Mouse (Mus musculus) megakaryocyte, embryonic 14.5 days (primary cell): ENCODE data around the gene Fam13a.

ENCODE experiments used
- FLI1 ChIP-seq: IDR thresholded peaks from 2 replicates; pipeline ENCODE4 v1.6.1; 2012; ENCODE audit warnings: low read length, inconsistent platforms, mixed read lengths
- GATA1 ChIP-seq: IDR thresholded peaks from 3 replicates; pipeline ENCODE4 v1.6.1; 2012; ENCODE audit warnings: mixed read lengths, low read length, inconsistent platforms, borderline replicate concordance

DNA sequence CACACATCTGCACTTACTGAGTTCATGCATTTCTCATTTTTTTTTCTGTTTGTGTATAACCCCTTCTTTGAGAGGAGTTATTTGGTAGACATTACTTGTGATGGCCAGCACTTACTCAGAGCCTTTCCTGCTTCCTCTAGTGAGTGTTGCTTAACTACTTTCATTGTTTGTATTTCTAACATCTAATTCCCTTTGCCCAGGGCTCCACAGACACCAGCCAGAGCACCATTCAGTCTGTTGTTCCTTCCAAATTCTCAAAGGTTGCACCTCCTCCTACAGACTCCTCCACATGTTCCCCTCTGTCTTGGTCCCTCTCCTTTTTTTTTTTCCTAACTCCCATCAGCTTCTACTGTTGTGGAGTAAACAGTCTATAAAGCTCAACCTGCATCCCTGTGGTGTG, 5.7 kb upstream of the Fam13a start:
- no peak for TF ChIP-seq GATA1
- no peak for TF ChIP-seq FLI1
